Mouse (Mus musculus) MEL (cell line): Measurements from ENCODE around the gene Grip1.

Experiments
- BHLHE40 ChIP-seq: IDR thresholded peaks from 2 replicates; pipeline ENCODE4 v1.6.1; 2012; ENCODE audit warnings: low read depth, mild to moderate bottlenecking, inconsistent platforms, low read length, improper control_type of control experiment, borderline replicate concordance
- CTCF ChIP-seq, 3 experiments: IDR thresholded peaks in 2 of 3; conservative IDR thresholded peaks in 1 of 3; 2 replicates each; pipeline ENCODE4 v1.5.1; 2011 to 2012; ENCODE audit warnings: low read length in 3 of 3, low read depth in 2 of 3, mild to moderate bottlenecking in 2 of 3, improper control_type of control experiment in 1 of 3, inconsistent platforms in 1 of 3, mixed read lengths in 1 of 3, moderate library complexity in 1 of 3; ENCODE audit not compliant: control insufficient read depth in 1 of 3, insufficient read depth in 1 of 3, poor library complexity in 1 of 3, severe bottlenecking in 1 of 3
- EP300 ChIP-seq, 2 experiments: IDR thresholded peaks; 2 replicates each; pipeline ENCODE4 v1.6.1; 2011; ENCODE audit warnings: improper control_type of control experiment in 2 of 2, low read length in 2 of 2, low read depth in 1 of 2, mild to moderate bottlenecking in 1 of 2
- MYC ChIP-seq: IDR thresholded peaks from 2 replicates; pipeline ENCODE4 v1.6.1; 2011; ENCODE audit warnings: low read depth, mild to moderate bottlenecking, low read length, improper control_type of control experiment, moderate library complexity
- POLR2A ChIP-seq, 2 experiments: IDR thresholded peaks; 2 replicates each; pipeline ENCODE4 v1.6.1; 2011 to 2012; ENCODE audit warnings: low read length in 2 of 2, mild to moderate bottlenecking in 2 of 2, control low read depth in 1 of 2, improper control_type of control experiment in 1 of 2, low read depth in 1 of 2, moderate library complexity in 1 of 2; ENCODE audit not compliant: control insufficient read depth in 1 of 2, insufficient read depth in 1 of 2, poor library complexity in 1 of 2
- USF2 ChIP-seq, 2 experiments: IDR thresholded peaks; 2 replicates each; pipeline ENCODE4 v1.6.1; 2011 to 2012; ENCODE audit warnings: improper control_type of control experiment in 2 of 2, low read length in 2 of 2, borderline replicate concordance in 1 of 2, inconsistent platforms in 1 of 2, low read depth in 1 of 2, mild to moderate bottlenecking in 1 of 2; ENCODE audit not compliant: insufficient read depth in 1 of 2

- no peak for TF ChIP-seq CTCF (IDR thresholded peaks at IDR 0.05 in 2 of 3, conservative IDR thresholded peaks at IDR 0.05 in 1 of 3; ENCODE audit: control insufficient read depth in 1 of 3, insufficient read depth in 1 of 3, low read depth in 2 of 3, low read length in 3 of 3, poor library complexity in 1 of 3, severe bottlenecking in 1 of 3)
- no peak for TF ChIP-seq MYC
- TF ChIP-seq EP300 (IDR thresholded peaks at IDR 0.05; ENCODE audit: low read depth in 1 of 2, low read length in 2 of 2) = no peak
- TF ChIP-seq USF2 (IDR thresholded peaks at IDR 0.05; ENCODE audit: borderline replicate concordance in 1 of 2, insufficient read depth in 1 of 2, low read depth in 1 of 2, low read length in 2 of 2) = no peak
- no peak for TF ChIP-seq POLR2A (IDR thresholded peaks at IDR 0.05; ENCODE audit: control insufficient read depth in 1 of 2, insufficient read depth in 1 of 2, low read depth in 1 of 2, low read length in 2 of 2, poor library complexity in 1 of 2)
- no peak for TF ChIP-seq BHLHE40
These were observed 29.6 kb downstream of the Grip1 start for GRCm38 (mm10) chr10:119483068-119483705.
